Mouse (Mus musculus): ENCODE data around the gene Slc22a4. TPM values are rescaled to one million over a fixed set of nuclear protein-coding genes. Genes with fewer than 3 reads are reported as not detected.

Gene Slc22a4
- total and polyA plus RNA-seq, 2 experiments from 2014 or later, result 0.96 to 2.1 TPM

DNA sequence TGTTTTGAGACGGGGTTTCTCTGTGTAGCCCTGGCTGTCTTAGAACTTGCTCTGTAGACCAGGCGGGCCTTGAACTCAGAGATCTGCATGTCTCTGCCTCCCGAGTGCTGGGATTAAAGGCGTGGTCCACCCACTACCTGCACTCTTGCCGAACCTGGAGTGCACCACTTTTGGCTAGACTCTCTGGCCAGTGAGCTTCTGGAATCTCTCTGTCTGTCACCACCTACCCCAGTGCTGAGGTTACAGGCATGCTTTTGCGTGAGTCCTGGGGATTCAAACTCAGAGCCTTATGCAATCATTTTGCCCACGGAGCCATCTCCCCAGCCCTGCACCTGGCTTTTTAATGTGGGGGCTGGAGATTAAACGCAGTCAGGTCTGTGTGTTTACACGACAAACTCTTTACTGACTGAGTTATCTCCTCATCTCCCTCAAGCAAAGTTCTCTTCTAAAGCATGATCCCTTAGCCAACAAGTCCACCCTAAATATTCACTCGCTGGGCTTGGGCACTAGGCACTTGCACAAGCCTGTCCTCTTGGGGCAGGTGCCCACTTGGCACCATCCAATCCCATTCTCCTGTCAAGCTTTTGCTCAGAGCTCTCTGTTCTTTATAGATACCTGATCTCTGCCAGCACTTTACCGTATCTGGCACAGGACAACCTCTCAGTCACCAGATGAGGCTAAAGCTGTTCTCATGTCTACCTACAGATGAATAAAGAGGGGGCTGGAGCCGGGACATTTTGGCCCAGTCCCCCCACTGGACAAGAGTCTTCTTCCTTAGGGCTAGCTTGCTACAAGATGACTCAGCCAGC, 37.4 kb upstream of the Slc22a4 start:
- no peaks in the 10 kb centered on the region for H3K9me3 ChIP-seq (replicated peaks; ENCODE audit: control insufficient read depth, low read length)
- H3K4me1 ChIP-seq (ENCODE audit: control insufficient read depth, insufficient read depth), result peaks cover 41% of the 10 kb centered on the region
- WGBS, result 71% methylated on average over 12 of the region's 12 CpGs
- DNase-seq (ENCODE audit: low spot score) (no peak), ATAC-seq (ENCODE audit: insufficient read depth, low read depth) (no peak)
- H3K27me3 ChIP-seq (ENCODE audit: control insufficient read depth, insufficient read depth, low read length), result peaks cover 19% of the 10 kb centered on the region
- no peak overlapping the region for H3K4me3 ChIP-seq (ENCODE audit: low read depth, low read length)
- no peak overlapping the region for H3K9ac ChIP-seq (replicated peaks; ENCODE audit: low read depth, low read length)
- no peak overlapping the region for H3K4me2 ChIP-seq (ENCODE audit: low read depth, low read length)
- no peak for TF ChIP-seq EP300 (IDR thresholded peaks at IDR 0.05; ENCODE audit: low read depth)
- H3K27ac ChIP-seq (ENCODE audit: low read depth), result no peak overlapping the region
- no peaks in the 10 kb centered on the region for H3K36me3 ChIP-seq (replicated peaks; ENCODE audit: control insufficient read depth, insufficient read depth, low read length)

DNA sequence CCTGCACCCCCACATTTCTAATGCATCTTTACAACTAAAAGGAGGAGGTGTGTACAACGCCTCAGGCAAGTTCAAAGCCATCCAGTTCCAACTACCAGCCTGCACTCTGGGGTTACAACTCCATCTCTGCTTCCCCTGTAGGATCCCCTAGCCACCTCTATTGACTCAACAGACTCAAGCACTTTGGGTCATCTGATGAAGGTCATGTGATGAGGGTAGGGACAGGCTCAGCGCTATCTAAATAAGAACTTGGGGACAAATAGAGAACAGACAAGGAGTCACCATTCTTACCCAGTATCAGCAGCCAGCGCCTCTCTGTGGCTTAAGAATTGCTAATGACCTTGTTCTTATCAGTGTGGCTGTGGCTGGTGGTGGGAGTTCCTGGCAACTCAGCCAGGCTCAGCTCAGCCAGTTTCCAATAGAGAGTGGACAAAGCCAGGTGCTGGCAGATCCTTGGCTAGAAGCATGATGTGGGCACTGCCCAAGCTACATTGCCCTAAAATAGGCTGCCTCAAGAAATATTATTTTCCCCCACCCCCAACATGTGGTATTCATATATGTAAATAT, 36.6 kb upstream of the Slc22a4 start:
- peaks cover 41% of the 10 kb centered on the region for H3K4me1 ChIP-seq (ENCODE audit: control insufficient read depth, insufficient read depth)
- H3K4me3 ChIP-seq (ENCODE audit: low read depth, low read length), result no peak overlapping the region
- H3K9me3 ChIP-seq (replicated peaks; ENCODE audit: control insufficient read depth, low read length), result no peaks in the 10 kb centered on the region
- H3K27ac ChIP-seq (ENCODE audit: low read depth), result no peak overlapping the region
- H3K36me3 ChIP-seq (replicated peaks; ENCODE audit: control insufficient read depth, insufficient read depth, low read length), result no peaks in the 10 kb centered on the region
- TF ChIP-seq EP300 (IDR thresholded peaks at IDR 0.05; ENCODE audit: low read depth), result no peak
- no peak for TF ChIP-seq CTCF (IDR thresholded peaks at IDR 0.05; ENCODE audit: low read depth)
- H3K9ac ChIP-seq (replicated peaks; ENCODE audit: low read depth, low read length), result no peak overlapping the region
- peak; percentile 27; the same call in 1 of the 2 replicates for ATAC-seq (ENCODE audit: insufficient read depth, low read depth)
- no peak overlapping the region for H3K4me2 ChIP-seq (ENCODE audit: low read depth, low read length)
- H3K27me3 ChIP-seq (ENCODE audit: control insufficient read depth, insufficient read depth, low read length), result peaks cover 11% of the 10 kb centered on the region
- 43% methylated on average over 3 of the region's 3 CpGs for WGBS
- DNase-seq (ENCODE audit: low spot score), result no peak

DNA sequence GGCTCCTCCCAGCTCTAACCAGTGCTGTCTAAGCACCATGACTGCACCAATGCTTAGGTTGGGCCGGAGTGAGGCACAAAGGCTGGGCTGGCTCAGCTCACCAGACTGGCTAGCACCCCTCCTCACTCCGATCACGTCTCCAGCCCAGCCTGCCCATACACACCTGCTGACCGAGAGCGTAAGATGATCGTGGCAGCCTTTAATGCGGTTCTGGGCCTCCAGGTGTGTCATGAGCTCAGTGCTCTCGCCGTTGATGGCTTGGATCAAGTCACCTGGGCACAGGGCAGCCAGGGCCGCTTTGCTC, 35.5 kb upstream of the Slc22a4 start:
- H3K9ac ChIP-seq (replicated peaks; ENCODE audit: low read depth, low read length), result no peak overlapping the region
- DNase-seq (ENCODE audit: low spot score) (no peak), ATAC-seq (ENCODE audit: insufficient read depth, low read depth) (no peak)
- no peaks in the 10 kb centered on the region for H3K9me3 ChIP-seq (replicated peaks; ENCODE audit: control insufficient read depth, low read length)
- H3K27me3 ChIP-seq (ENCODE audit: control insufficient read depth, insufficient read depth, low read length), result peaks cover 10% of the 10 kb centered on the region
- no peaks in the 10 kb centered on the region for H3K36me3 ChIP-seq (replicated peaks; ENCODE audit: control insufficient read depth, insufficient read depth, low read length)
- no peak overlapping the region for H3K4me2 ChIP-seq (ENCODE audit: low read depth, low read length)
- 92% methylated on average over 10 of the region's 10 CpGs for WGBS
- H3K4me1 ChIP-seq (ENCODE audit: control insufficient read depth, insufficient read depth), result peaks cover 41% of the 10 kb centered on the region
- no peak overlapping the region for H3K4me3 ChIP-seq (ENCODE audit: low read depth, low read length)
- H3K27ac ChIP-seq (ENCODE audit: low read depth), result no peak overlapping the region
- TF ChIP-seq CTCF (IDR thresholded peaks at IDR 0.05; ENCODE audit: low read depth), result no peak
- no peak for TF ChIP-seq EP300 (IDR thresholded peaks at IDR 0.05; ENCODE audit: low read depth)

DNA sequence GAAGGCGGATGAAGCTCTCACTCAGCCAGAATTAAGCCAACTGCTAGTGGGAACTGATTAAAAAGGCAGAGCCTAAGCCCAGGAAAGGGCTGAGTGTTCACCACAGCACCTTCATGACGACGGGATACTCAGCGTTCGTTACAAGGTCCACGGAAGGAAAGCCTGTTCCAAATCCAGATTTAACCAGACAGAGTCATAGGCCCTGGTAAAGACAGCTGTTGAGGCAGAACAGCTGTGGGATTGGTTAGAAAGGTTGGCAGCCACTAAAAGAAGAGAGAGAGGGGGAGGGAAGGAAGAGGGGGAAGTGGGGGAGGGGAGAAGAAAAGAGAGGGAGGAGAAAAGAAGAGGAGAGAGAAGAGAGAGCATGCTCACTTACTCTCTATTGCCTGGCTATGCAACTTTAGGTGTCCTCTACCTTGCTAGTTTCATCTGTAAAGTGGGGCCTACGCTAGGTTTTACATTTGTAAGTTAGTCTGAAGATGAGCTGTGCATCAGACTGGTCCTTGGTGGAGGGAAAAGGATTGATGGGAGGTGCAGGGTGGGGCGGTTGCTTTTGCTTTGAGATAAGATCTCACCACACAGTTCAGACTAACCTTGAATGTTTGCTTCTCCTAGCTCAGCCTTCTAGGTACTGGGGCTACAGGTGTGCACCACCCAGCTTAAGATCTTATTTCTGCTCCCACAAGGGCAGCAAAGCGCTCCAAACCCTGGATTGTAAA, 35.0 kb upstream of the Slc22a4 start:
- Histone ChIP-seq H3K4me2 (ENCODE audit: low read depth, low read length) (no peak overlapping the region), H3K9me3 (replicated peaks; ENCODE audit: control insufficient read depth, low read length) (no peaks in the 10 kb centered on the region), H3K27ac (ENCODE audit: low read depth) (peak overlapping the region; percentile 44), H3K36me3 (replicated peaks; ENCODE audit: control insufficient read depth, insufficient read depth, low read length) (no peaks in the 10 kb centered on the region), H3K27me3 (ENCODE audit: control insufficient read depth, insufficient read depth, low read length) (peaks cover 10% of the 10 kb centered on the region), H3K4me3 (ENCODE audit: low read depth, low read length) (no peak overlapping the region), H3K9ac (replicated peaks; ENCODE audit: low read depth, low read length) (no peak overlapping the region), H3K4me1 (ENCODE audit: control insufficient read depth, insufficient read depth) (peaks cover 38% of the 10 kb centered on the region)
- no peak for TF ChIP-seq EP300 (IDR thresholded peaks at IDR 0.05; ENCODE audit: low read depth)
- no peak for TF ChIP-seq CTCF (IDR thresholded peaks at IDR 0.05; ENCODE audit: low read depth)
- ATAC-seq (ENCODE audit: insufficient read depth, low read depth), result no peak
- WGBS, result 61% methylated on average over 9 of the region's 9 CpGs
- no peak for DNase-seq (ENCODE audit: low spot score)

DNA sequence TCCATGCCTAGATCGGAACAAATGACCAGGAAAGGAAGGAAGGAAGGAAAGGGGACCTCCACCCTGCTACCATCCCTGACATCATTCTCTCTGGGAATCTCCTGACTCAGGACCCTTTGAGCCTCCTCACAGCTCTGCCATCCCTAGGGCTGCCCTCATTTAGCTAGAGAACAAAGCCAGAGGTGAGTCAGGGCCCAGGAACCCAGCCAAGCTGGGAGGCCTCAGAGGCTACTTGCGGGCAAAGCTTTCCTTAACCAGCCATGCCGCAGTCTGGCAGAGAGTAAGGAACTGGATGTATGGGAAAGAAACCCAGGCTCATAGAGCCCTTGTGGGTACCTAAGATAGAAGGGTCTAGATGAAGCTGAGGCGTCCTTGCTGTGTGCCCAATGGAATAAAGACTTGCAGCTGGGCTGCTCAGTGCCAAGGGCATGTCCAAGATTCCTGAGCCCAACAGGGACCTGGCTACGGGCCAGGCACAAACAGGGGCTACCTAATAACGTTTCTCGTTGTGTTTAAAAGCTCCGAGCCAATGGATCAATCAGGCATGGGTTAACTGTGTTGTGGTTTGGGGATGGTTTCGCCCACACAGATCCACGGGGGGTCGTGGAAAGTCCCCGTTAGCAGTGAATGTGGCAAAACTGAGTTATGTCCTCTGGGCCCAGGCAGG, 34.3 kb upstream of the Slc22a4 start:
- Histone ChIP-seq H3K27ac (ENCODE audit: low read depth) (peak overlapping the region; percentile 44), H3K9ac (replicated peaks; ENCODE audit: low read depth, low read length) (no peak overlapping the region)
- DNase-seq (ENCODE audit: low spot score), result no peak

More for the DNA sequence above, 34.3 kb upstream of the Slc22a4 start:
- Histone ChIP-seq H3K4me3 (ENCODE audit: low read depth, low read length) (no peak overlapping the region), H3K9me3 (replicated peaks; ENCODE audit: control insufficient read depth, low read length) (no peaks in the 10 kb centered on the region), H3K4me1 (ENCODE audit: control insufficient read depth, insufficient read depth) (peaks cover 37% of the 10 kb centered on the region), H3K4me2 (ENCODE audit: low read depth, low read length) (no peak overlapping the region), H3K27me3 (ENCODE audit: control insufficient read depth, insufficient read depth, low read length) (peaks cover 13% of the 10 kb centered on the region), H3K36me3 (replicated peaks; ENCODE audit: control insufficient read depth, insufficient read depth, low read length) (no peaks in the 10 kb centered on the region)
- WGBS, result 46% methylated on average over 12 of the region's 12 CpGs
- peak; percentile 59 for ATAC-seq (ENCODE audit: insufficient read depth, low read depth)
- no peak for TF ChIP-seq EP300 (IDR thresholded peaks at IDR 0.05; ENCODE audit: low read depth)
- no peak for TF ChIP-seq CTCF (IDR thresholded peaks at IDR 0.05; ENCODE audit: low read depth)

Data from heart, postnatal 0 days (tissue).